Comparison of ENCODE assay signal across 10 mouse cellular contexts in the genomic region with DNA sequence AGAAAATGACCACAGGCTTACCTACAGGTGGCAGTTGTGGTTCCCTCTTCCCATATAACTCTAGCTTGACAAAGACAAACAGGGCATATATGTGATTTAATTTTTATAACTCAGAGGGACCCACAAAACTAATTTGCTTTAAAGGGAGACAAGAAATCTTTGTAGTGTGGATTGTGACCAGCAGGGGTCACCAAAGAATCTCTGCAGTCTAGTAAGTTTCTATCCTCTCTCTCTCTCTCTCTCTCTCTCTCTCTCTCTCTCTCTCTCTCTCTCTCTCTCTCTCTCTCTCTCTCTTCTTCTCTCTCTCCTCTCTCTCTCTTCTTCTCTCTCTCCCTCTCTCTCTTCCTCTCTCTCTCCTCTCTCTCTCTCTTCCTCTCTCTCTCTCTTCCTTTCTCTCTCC. TPM values are rescaled to one million over a fixed set of nuclear protein-coding genes. Genes with fewer than 3 reads are reported as not detected.
DNase-seq lines count a peak whose midpoint lies in the region; ATAC-seq and TF ChIP-seq lines count a peak whose summit lies in the region.
"Had no signal": no experiment of that assay in that cellular context is flagged by ENCODE, and none has a peak within 500 bp of the region (broad histone marks: within the 10 kb centered on the region; RNA-seq: fewer than 3 reads in every experiment).

No protein-coding gene starts in this region.

- no peaks in the 10 kb centered on the region for H3K36me3 ChIP-seq in heart, embryonic 11.5 days (ENCODE audit: control insufficient read depth, insufficient read depth, low read length)
- H3K36me3 ChIP-seq in E14TG2a.4 (ENCODE audit: insufficient read depth, low read length), result no peaks in the 10 kb centered on the region
- no peaks in the 10 kb centered on the region for H3K36me3 ChIP-seq in limb, embryonic 14.5 days (ENCODE audit: control insufficient read depth, insufficient read depth, low read length)
- H3K36me3 ChIP-seq: neural tube, embryonic 12.5 days had no signal

- ATAC-seq in heart, embryonic 11.5 days (replicated peaks; ENCODE audit: insufficient number of reproducible peaks, low FRiP score, low TSS enrichment), result no peak
- ATAC-seq in limb, embryonic 14.5 days (ENCODE audit: low FRiP score, low read depth), result no peak
- no peak for ATAC-seq in inflammation-experienced regulatory T-cells, adult 6 months

- H3K9me3 ChIP-seq in heart, embryonic 11.5 days (replicated peaks; ENCODE audit: control insufficient read depth, low read length), result no peaks in the 10 kb centered on the region
- peaks cover 6% of the 10 kb centered on the region for H3K9me3 ChIP-seq in E14TG2a.4 (ENCODE audit: low read length)
- H3K9me3 ChIP-seq in limb, embryonic 14.5 days (ENCODE audit: control insufficient read depth, low read length), result no peaks in the 10 kb centered on the region
- H3K9me3 ChIP-seq: neural tube, embryonic 12.5 days had no signal

- TF ChIP-seq POLR2A in limb, embryonic 14.5 days (IDR thresholded peaks at IDR 0.05; ENCODE audit: borderline replicate concordance, extremely low read depth, insufficient read depth, insufficient read length), result no peak

- H3K4me2 ChIP-seq in heart, embryonic 11.5 days, result no peak overlapping the region
- H3K4me2 ChIP-seq in limb, embryonic 14.5 days (replicated peaks; ENCODE audit: low read depth, low read length, severe bottlenecking), result no peak overlapping the region
- H3K4me2 ChIP-seq: neural tube, embryonic 12.5 days had no signal

- no peak overlapping the region for H3K27ac ChIP-seq in heart, embryonic 11.5 days (ENCODE audit: low read depth, low read length)
- no peak overlapping the region for H3K27ac ChIP-seq in limb, embryonic 14.5 days (replicated peaks; ENCODE audit: low read depth, low read length)
- H3K27ac ChIP-seq: neural tube, embryonic 12.5 days had no signal

- no peaks in the 10 kb centered on the region for H3K27me3 ChIP-seq in heart, embryonic 11.5 days (ENCODE audit: control insufficient read depth, insufficient read depth, low read length)
- no peaks in the 10 kb centered on the region for H3K27me3 ChIP-seq in E14TG2a.4 (ENCODE audit: insufficient read depth, low read length)
- H3K27me3 ChIP-seq in limb, embryonic 14.5 days (ENCODE audit: control insufficient read depth, insufficient read depth, low read length), result no peaks in the 10 kb centered on the region
- H3K27me3 ChIP-seq: neural tube, embryonic 12.5 days had no signal

- DNase-seq in heart, postnatal 14 days, result peak; percentile 36 to 61
- peak; percentile 63 for DNase-seq in 3T3-L1 (ENCODE audit: low read depth, low spot score)
- peak; percentile 10 for DNase-seq in embryo, embryonic 9.5 days (ENCODE audit: extremely low spot score)
- DNase-seq in limb, embryonic 14.5 days (ENCODE audit: low spot score), result peak; percentile 54
- peak; percentile 37 to 71 for DNase-seq in spleen, postnatal 4 days (ENCODE audit: low spot score in 2 of 2)

- TF ChIP-seq CTCF in E14TG2a.4 (conservative IDR thresholded peaks at IDR 0.05; ENCODE audit: low read length), result peak; percentile 42

- H3K9ac ChIP-seq in heart, embryonic 11.5 days (ENCODE audit: low read depth, low read length), result no peak overlapping the region
- H3K9ac ChIP-seq in limb, embryonic 14.5 days (ENCODE audit: low read depth, low read length, severe bottlenecking), result no peak overlapping the region
- H3K9ac ChIP-seq: neural tube, embryonic 12.5 days had no signal

- no peak overlapping the region for H3K4me3 ChIP-seq in heart, embryonic 11.5 days (ENCODE audit: low read depth, low read length)
- no peak overlapping the region for H3K4me3 ChIP-seq in E14TG2a.4 (replicated peaks; ENCODE audit: low read length)
- no peak overlapping the region for H3K4me3 ChIP-seq in limb, embryonic 14.5 days (replicated peaks; ENCODE audit: low read length)
- H3K4me3 ChIP-seq: neural tube, embryonic 12.5 days had no signal

- intact Hi-C loops in heart, postnatal 14 days (cut with DNase I), result loop anchor here (5.0 to 10.0 kb wide), 2 partner anchors 56 to 209 kb away; no protein-coding TSS in a partner anchor

- H3K4me1 ChIP-seq in heart, embryonic 11.5 days (ENCODE audit: control insufficient read depth, insufficient read depth, low read length), result no peaks in the 10 kb centered on the region
- no peaks in the 10 kb centered on the region for H3K4me1 ChIP-seq in E14TG2a.4 (replicated peaks; ENCODE audit: low read depth, low read length)
- no peaks in the 10 kb centered on the region for H3K4me1 ChIP-seq in limb, embryonic 14.5 days (ENCODE audit: control insufficient read depth, insufficient read depth, low read length)
- H3K4me1 ChIP-seq: neural tube, embryonic 12.5 days had no signal

RNA-seq across cellular contexts. Expression of a gene that starts 53.5 kb away (rescaled TPM):
- total RNA-seq in heart, postnatal 14 days (2021), result not detected
- polyA plus RNA-seq in heart, embryonic 11.5 days (2014; fragmentation: Nextera tagmentation; extraction: Ambion mirVana), result not detected in 2 replicates
- polyA plus RNA-seq in limb, embryonic 14.5 days (2012; rRNA removed), result not detected in 2 replicates
- polyA plus RNA-seq in limb, embryonic 14.5 days (2014; fragmentation: Nextera tagmentation; extraction: Ambion mirVana), result not detected in 2 replicates
- polyA plus RNA-seq in inflammation-experienced regulatory T-cells, adult 6 months (2017; shearing (Covaris generic)), result not detected
- polyA plus RNA-seq: large intestine, adult 2 months; neural tube, embryonic 12.5 days had no signal

Comparison
In these comparisons a context has a peak if more than half of its experiments do, and no peak if none do; other contexts are left out.
1. DNase-seq: peak in every context shown above with its lines; median percentile 63 in 3T3-L1; 54 in limb, embryonic 14.5 days; 54 in spleen, postnatal 4 days; 48 in heart, postnatal 14 days; 10 in embryo, embryonic 9.5 days.